Mouse (Mus musculus): ENCODE measurements around the gene D6Wsu163e.

DNA sequence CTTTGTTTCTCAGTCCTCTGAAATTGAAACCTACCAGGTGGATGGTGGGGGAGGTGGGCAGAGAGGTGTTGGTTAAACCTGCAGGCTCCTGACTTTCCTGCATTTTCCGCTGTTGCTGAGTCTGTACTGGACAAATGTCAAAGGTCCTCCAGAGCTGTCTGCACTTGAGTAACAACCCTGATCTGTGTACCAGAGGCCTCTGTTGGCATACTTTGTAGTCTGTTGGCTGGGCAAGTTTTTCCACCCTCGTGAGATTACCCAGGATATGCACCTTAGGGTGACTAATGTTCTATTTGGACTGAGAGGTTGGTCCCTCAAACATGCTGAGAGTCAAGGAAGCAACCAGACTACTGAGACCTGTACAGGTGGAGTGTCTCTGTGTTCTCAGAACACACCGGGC, 66.8 kb downstream of the D6Wsu163e start:
- TF ChIP-seq CTCF (IDR thresholded peaks at IDR 0.05; ENCODE audit: extremely low read depth, insufficient read depth, insufficient read length, insufficient replicate concordance) = no peak
- TF ChIP-seq POLR2A (IDR thresholded peaks at IDR 0.05; ENCODE audit: low read depth, low read length) = no peak
